Mouse (Mus musculus) lung, postnatal 36 days (tissue): Measurements from ENCODE around the gene Neu4.
A peak's percentile ranks its signal among the peaks of the same experiment; 100 is the strongest.

Experiments used
- DNase-seq: peaks from one replicate; pipeline ENCODE4 v3.0.0; 2022; ENCODE audit warnings: mixed read lengths

Gene Neu4

DNA sequence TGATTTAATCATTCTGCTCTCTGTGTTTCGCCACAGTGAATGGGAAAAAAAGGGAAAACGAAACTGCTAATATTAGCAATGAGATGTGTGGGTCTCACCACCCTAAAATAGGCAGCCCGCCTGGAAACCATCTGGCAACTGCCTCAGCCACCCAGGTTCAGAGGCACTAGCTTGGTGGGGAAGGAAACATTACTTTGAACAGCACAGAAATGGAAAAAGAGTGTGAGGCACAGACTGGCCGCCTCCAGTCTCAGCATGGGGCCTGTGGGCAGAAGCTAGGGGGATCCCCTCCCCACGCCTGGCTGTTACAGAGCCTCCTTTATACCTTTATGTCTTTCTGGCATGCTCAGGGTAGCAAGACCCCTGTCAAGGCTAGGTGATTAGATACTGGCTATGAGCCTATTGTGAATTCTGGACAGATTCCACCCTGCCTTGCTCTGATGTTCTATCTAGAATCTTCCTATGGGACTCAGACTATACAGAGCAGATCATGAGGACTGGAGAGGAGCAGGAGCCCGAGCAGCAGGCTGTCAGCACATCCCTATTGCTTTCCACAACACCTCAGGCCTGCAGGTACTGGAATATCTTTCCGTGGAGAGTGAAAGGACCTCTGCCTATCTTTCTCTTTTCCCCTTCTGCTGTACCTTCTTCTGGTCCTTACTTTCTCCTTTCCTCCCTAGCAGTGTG is 33.4 kb downstream of the Neu4 start:
- DNase-seq: no peak

DNA sequence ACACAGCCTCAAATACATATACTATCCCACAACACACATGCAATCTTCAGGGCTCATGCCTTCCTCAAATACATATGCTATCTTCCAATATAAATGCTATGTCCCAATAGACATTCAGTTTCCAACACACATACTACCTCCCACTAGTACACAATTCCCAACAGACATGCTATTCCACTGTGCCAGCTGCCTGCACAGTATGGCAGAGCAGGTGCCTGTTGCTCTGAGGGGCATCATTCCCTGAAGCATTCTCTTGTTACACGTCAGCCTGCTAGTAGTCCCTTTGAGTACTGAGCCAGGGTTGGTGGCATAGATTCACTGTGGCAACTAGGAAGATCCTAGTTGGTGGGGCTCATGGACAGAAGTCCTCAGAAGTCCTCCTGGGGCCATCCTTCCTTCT is 34.2 kb downstream of the Neu4 start:
- no peak for DNase-seq

GRCm38 (mm10) chr1:94055966-94056365 is 35.7 kb downstream of the Neu4 start:
- peak; percentile 30 for DNase-seq

DNA sequence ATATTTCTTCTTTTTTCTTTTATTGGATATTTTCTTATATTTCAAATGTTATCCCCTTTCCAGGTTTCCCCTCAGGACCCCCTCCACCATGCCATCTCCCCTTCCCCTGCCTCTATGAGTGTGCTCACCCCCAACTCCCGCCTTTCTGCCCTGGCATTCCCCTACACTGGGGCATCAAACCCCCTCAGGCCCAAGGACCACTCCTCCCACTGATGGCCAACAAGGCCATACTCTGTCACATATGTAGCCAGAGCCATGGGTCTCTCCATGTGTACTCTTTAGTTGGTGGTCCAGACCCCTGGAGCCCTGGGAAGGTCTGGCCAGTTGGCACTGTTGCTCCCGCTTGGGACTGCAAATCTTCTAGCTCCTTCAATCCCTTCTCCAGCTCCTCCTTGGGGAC is 37.1 kb downstream of the Neu4 start:
- no peak for DNase-seq

DNA sequence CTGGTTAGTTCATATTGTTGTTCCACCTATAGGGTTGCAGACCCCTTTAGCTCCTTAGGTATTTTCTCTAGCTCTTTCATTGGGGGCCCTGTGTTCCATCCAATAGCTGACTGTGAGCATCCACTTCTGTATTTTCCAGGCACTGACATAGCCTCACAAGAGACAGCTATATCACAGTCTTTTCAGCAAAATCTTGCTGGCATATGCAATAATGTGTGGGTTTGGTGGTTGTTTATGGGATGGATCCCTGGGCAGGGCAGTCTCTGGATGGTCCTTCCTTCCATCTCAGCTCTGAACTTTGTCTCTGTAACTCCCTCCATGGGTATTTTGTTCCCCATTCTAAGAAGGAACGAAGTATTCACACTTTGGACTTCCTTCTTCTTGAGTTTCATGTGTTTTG is 38.0 kb downstream of the Neu4 start:
- peak; percentile 19 for DNase-seq

DNA sequence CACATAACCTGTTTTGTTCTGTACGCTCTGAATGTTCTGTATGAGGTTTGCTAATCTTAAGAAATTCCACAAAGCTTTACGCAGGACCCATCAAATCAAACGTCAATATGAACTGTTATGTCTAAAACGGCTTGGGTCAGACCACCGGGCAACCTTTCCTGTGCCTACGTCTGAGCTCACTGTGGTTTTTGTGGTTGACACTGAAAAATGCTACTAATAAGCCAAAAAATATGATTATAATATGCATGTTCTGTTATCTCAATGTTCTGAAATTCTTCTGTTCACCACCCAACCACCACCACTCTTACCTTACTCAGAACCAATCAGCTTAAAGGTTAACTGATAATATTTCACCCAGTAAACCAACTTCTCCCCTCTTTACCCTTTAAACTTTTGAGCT is 54.5 kb downstream of the Neu4 start:
- no peak for DNase-seq

DNA sequence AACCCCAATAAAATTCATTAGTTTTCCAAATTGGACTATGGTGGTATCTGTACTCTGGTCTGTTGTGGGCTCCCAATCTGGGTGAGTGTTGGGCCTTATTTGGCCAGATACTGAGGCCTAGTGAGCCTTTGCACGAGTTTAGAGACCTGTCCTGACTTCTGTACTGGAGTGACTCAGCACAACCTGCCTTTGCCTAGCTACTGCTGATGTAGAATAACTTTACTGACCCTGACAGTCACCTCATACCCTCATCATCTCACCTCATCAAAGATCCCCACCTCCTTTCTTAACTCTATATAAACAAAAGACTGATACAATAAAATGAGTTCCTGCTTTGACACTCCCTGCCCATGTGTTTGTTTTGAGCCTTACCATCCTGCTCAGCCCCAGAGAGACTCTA is 56.5 kb downstream of the Neu4 start:
- DNase-seq: no peak
